Mouse (Mus musculus): ENCODE data around the gene Fzd9.

DNA sequence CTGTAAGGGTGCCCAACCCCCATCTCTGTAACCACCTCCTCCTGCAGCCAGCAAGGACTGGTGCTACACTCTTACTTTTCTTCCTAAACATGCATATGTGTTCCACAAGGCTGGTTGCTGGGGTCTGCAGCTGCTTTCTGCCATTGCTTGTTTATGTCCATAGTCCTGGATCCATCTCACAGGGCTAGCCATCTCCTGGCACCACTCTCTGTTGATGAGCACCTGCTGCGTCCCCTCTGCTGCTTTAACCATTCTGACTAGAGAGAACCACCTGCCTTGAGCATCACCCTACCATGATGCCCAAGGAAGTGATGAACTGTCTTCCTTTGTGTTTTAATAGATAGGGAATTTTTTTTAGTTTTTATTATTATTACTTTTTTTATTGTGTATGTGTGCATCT, 7.9 kb downstream of the Fzd9 start:
- TF ChIP-seq CTCF (IDR thresholded peaks at IDR 0.05; ENCODE audit: insufficient read depth, low read length) (no peak), POLR2A (IDR thresholded peaks at IDR 0.05; ENCODE audit: borderline replicate concordance, extremely low read depth, low read depth, low read length) (no peak)

Measured in lung, adult 2 months (tissue).